Mouse (Mus musculus): ENCODE measurements at regions not wholly inside any gene's neighbourhood (a gene's known extent, or its start where the extent isn't known, plus 50 kb on each side); places are given as distances from the start of the nearest gene placed in this dataset.

- DNase-seq (ENCODE audit: low spot score in 2 of 2) = no peak
Observed at GRCm38 (mm10) chr2:92752156-92752555, 152.6 kb downstream of the Chst1 start.

- DNase-seq (ENCODE audit: low spot score in 2 of 2) = no peak
Observed at GRCm38 (mm10) chr2:92752794-92753193, 153.3 kb downstream of the Chst1 start.

- no peak for DNase-seq (ENCODE audit: low spot score in 2 of 2)
Observed at GRCm38 (mm10) chr2:92754505-92755280, 155.2 kb downstream of the Chst1 start.

GRCm38 (mm10) chr2:92756491-92756890 lies 157.0 kb downstream of the Chst1 start:
- DNase-seq (ENCODE audit: low spot score in 2 of 2) = no peak

- no peak for DNase-seq (ENCODE audit: low spot score in 2 of 2)
Observed at GRCm38 (mm10) chr2:92758775-92759174, 156.1 kb upstream of the Syt13 start.

- no peak for DNase-seq (ENCODE audit: low spot score in 2 of 2)
Observed at GRCm38 (mm10) chr2:92763881-92764635, 150.8 kb upstream of the Syt13 start.

GRCm38 (mm10) chr2:92767476-92768005 lies 147.4 kb upstream of the Syt13 start:
- DNase-seq (ENCODE audit: low spot score in 2 of 2) = no peak

GRCm38 (mm10) chr2:92768088-92768487 lies 146.8 kb upstream of the Syt13 start:
- DNase-seq (ENCODE audit: low spot score in 2 of 2) = no peak

- DNase-seq (ENCODE audit: low spot score in 2 of 2) = no peak
Observed at GRCm38 (mm10) chr2:92769061-92769460, 145.8 kb upstream of the Syt13 start.

- DNase-seq (ENCODE audit: low spot score in 2 of 2) = no peak
Observed at GRCm38 (mm10) chr2:92770098-92770497, 144.8 kb upstream of the Syt13 start.

GRCm38 (mm10) chr2:92772623-92773022 lies 142.3 kb upstream of the Syt13 start:
- DNase-seq (ENCODE audit: low spot score in 2 of 2) = no peak

- DNase-seq (ENCODE audit: low spot score in 2 of 2) = no peak
Observed at GRCm38 (mm10) chr2:92776497-92776896, 138.4 kb upstream of the Syt13 start.

- DNase-seq (ENCODE audit: low spot score in 2 of 2) = no peak
Observed at GRCm38 (mm10) chr2:92779101-92779500, 135.8 kb upstream of the Syt13 start.

- no peak for DNase-seq (ENCODE audit: low spot score in 2 of 2)
Observed at GRCm38 (mm10) chr2:92780021-92780420, 134.9 kb upstream of the Syt13 start.

- no peak for DNase-seq (ENCODE audit: low spot score in 2 of 2)
Observed at GRCm38 (mm10) chr2:92781451-92781850, 133.4 kb upstream of the Syt13 start.

GRCm38 (mm10) chr2:92782621-92783020 lies 132.3 kb upstream of the Syt13 start:
- DNase-seq (ENCODE audit: low spot score in 2 of 2) = no peak

- no peak for DNase-seq (ENCODE audit: low spot score in 2 of 2)
Observed at GRCm38 (mm10) chr2:92784916-92785315, 130.0 kb upstream of the Syt13 start.

- no peak for DNase-seq (ENCODE audit: low spot score in 2 of 2)
Observed at GRCm38 (mm10) chr2:92787925-92788410, 126.9 kb upstream of the Syt13 start.

GRCm38 (mm10) chr2:92788875-92789274 lies 126.0 kb upstream of the Syt13 start:
- DNase-seq (ENCODE audit: low spot score in 2 of 2) = no peak

- no peak for DNase-seq (ENCODE audit: low spot score in 2 of 2)
Observed at GRCm38 (mm10) chr2:92790374-92790773, 124.5 kb upstream of the Syt13 start.

- DNase-seq (ENCODE audit: low spot score in 2 of 2) = no peak
Observed at GRCm38 (mm10) chr2:92799770-92800169, 115.1 kb upstream of the Syt13 start.

GRCm38 (mm10) chr2:92800667-92801066 lies 114.2 kb upstream of the Syt13 start:
- no peak for DNase-seq (ENCODE audit: low spot score in 2 of 2)

- no peak for DNase-seq (ENCODE audit: low spot score in 2 of 2)
Observed at GRCm38 (mm10) chr2:92804916-92805315, 110.0 kb upstream of the Syt13 start.
